ENCODE assay signal across 8 mouse cellular contexts in genomic region chr9:40730701-40731590, GRCm38 (mm10). TPM values are rescaled to one million over a fixed set of nuclear protein-coding genes. Genes with fewer than 3 reads are reported as not detected.
A peak's percentile ranks its signal among the peaks of the same experiment; 100 is the strongest.
DNase-seq lines count a peak whose midpoint lies in the region; ATAC-seq and TF ChIP-seq lines count a peak whose summit lies in the region.

No protein-coding gene starts in this region.

- no peaks in the 10 kb centered on the region for H3K9me3 ChIP-seq in hindbrain, embryonic 13.5 days

- peak overlapping the region; percentile 75 for H3K4me3 ChIP-seq in gastrocnemius, adult 2 months
- peak overlapping the region; percentile 38 for H3K4me3 ChIP-seq in hindbrain, embryonic 13.5 days

- peak overlapping the region; percentile 71 for H3K4me2 ChIP-seq in hindbrain, embryonic 13.5 days

- ATAC-seq in hindbrain, embryonic 13.5 days (ENCODE audit: low FRiP score) = peak; percentile 56
- ATAC-seq in megakaryocyte progenitor cell, adult 5-6 weeks (replicated peaks; ENCODE audit: poor library complexity) = peak; percentile 39; the same call in 1 of the 2 replicates
- no peak for ATAC-seq in activated CD4-positive, CD25-positive, alpha-beta regulatory T cell, adult 4 months

- no peaks in the 10 kb centered on the region for H3K27me3 ChIP-seq in hindbrain, embryonic 13.5 days

- under 1% methylated on average over 35 of the region's 35 CpGs for WGBS in hindbrain, embryonic 13.5 days

- H3K27ac ChIP-seq in gastrocnemius, adult 2 months = peak overlapping the region; percentile 70
- peak overlapping the region; percentile 91 for H3K27ac ChIP-seq in hindbrain, embryonic 13.5 days

- peak; percentile 23 for DNase-seq in adrenal gland, adult 8-10 months
- peak; percentile 85 for DNase-seq in cerebellum, adult 9-11 months
- DNase-seq in gastrocnemius, adult 2 months = peak; percentile 81
- DNase-seq in left cerebral cortex, postnatal 4 days = peak; percentile 74
- peak; percentile 48 for DNase-seq in right cerebral cortex, postnatal 25 days

- no peaks in the 10 kb centered on the region for H3K36me3 ChIP-seq in hindbrain, embryonic 13.5 days

- H3K9ac ChIP-seq in hindbrain, embryonic 13.5 days = peak overlapping the region; percentile 75

- no peak for TF ChIP-seq CTCF in gastrocnemius, adult 2 months (IDR thresholded peaks at IDR 0.05)

- H3K4me1 ChIP-seq in hindbrain, embryonic 13.5 days (replicated peaks) = peaks cover 20% of the 10 kb centered on the region

- intact Hi-C loops in gastrocnemius, adult 2 months (cut with DNase I) = no loop called here
- intact Hi-C loops in left cerebral cortex, postnatal 4 days (cut with DNase I) = no loop called here

RNA-seq across cellular contexts. Expression of gene Clmp, which starts 45.2 kb away (rescaled TPM):
- 10 to 100 TPM in 1 of 4 experiments, 1 to 10 TPM in 3; 3.5 to 10.5 (median 5.9) TPM for total RNA-seq in adrenal gland, adult 8-10 months (2022)
- 1 to 10 TPM; 3.7 to 5.2 TPM for total RNA-seq in gastrocnemius, adult 2 months (2021)
- polyA plus RNA-seq in hindbrain, embryonic 13.5 days (2015; fragmentation: Nextera tagmentation; extraction: Ambion mirVana) = 46.6 and 47.1 TPM in 2 replicates
- 100 to 1,000 TPM; 116 to 135 TPM for total RNA-seq in left cerebral cortex, postnatal 4 days (2021)
- total RNA-seq in megakaryocyte progenitor cell, adult 5-6 weeks (2015) = 0.10 and 0.22 TPM in 2 replicates
- total RNA-seq in megakaryocyte progenitor cell, adult 5-6 weeks (2017) = 0.25 and 0.54 TPM in 2 replicates
- under 1 TPM in 1 of 2 experiments, not detected in 1; 0.19 TPM for polyA plus RNA-seq in activated CD4-positive, CD25-positive, alpha-beta regulatory T cell, adult 4 months (2017; shearing (Covaris generic))

Comparison
In these comparisons a context has a peak if more than half of its experiments do, and no peak if none do; other contexts are left out.
1. DNase-seq: peak in every context shown above with its lines; median percentile 85 in cerebellum, adult 9-11 months; 81 in gastrocnemius, adult 2 months; 74 in left cerebral cortex, postnatal 4 days; 48 in right cerebral cortex, postnatal 25 days; 23 in adrenal gland, adult 8-10 months.
2. RNA of gene Clmp, which starts 45.2 kb away (total RNA-seq): 116 to 135 TPM in left cerebral cortex, postnatal 4 days; 3.5 to 10.5 TPM in adrenal gland, adult 8-10 months, 3.7 to 5.2 TPM in gastrocnemius, adult 2 months and 0.10 to 0.54 TPM in megakaryocyte progenitor cell, adult 5-6 weeks; every median in the first group is over 10 times any median in the second.